Mouse (Mus musculus) heart, embryonic 12.5 days (tissue): Measurements from ENCODE around the gene Gm28053. TPM values are rescaled to one million over a fixed set of nuclear protein-coding genes. Genes with fewer than 3 reads are reported as not detected.
A peak's percentile ranks its signal among the peaks of the same experiment; 100 is the strongest.

Experiments
- ATAC-seq: fragments of 200-750 bp; cut with Nextera tagmentation; 2 replicates; pipeline ENCODE4 v1.8.0; 2017; ENCODE audit warnings: moderate TSS enrichment, moderate library complexity; ENCODE audit not compliant: insufficient number of reproducible peaks, low FRiP score
- H3K27ac ChIP-seq: fragments of 300-500 bp; sonication (generic); 2 replicates; pipeline ENCODE4 v1.5.1; 2016; ENCODE audit warnings: mild to moderate bottlenecking, moderate library complexity; ENCODE audit not compliant: poor library complexity, severe bottlenecking
- H3K27me3 ChIP-seq: fragments of 300-500 bp; sonication (generic); replicated peaks from 2 replicates; pipeline ENCODE4 v1.6.1; 2016; ENCODE audit warnings: mild to moderate bottlenecking, moderate library complexity
- H3K36me3 ChIP-seq: fragments of 300-500 bp; sonication (generic); 2 replicates; pipeline ENCODE4 v1.6.1; 2016; ENCODE audit warnings: mild to moderate bottlenecking, moderate library complexity
- H3K4me1 ChIP-seq: fragments of 300-500 bp; sonication (generic); replicated peaks from 2 replicates; pipeline ENCODE4 v1.6.1; 2016; ENCODE audit warnings: mild to moderate bottlenecking
- H3K4me2 ChIP-seq: fragments of 300-500 bp; sonication (generic); 2 replicates; pipeline ENCODE4 v1.6.1; 2016; ENCODE audit warnings: mild to moderate bottlenecking, moderate library complexity
- H3K4me3 ChIP-seq: fragments of 300-500 bp; sonication (generic); 2 replicates; pipeline ENCODE4 v1.5.1; 2016; ENCODE audit warnings: mild to moderate bottlenecking
- H3K9ac ChIP-seq: fragments of 300-500 bp; sonication (generic); 2 replicates; pipeline ENCODE4 v1.6.1; 2016; ENCODE audit warnings: mild to moderate bottlenecking, moderate library complexity
- H3K9me3 ChIP-seq: fragments of 300-500 bp; sonication (generic); replicated peaks from 2 replicates; pipeline ENCODE4 v1.6.1; 2016; ENCODE audit warnings: mild to moderate bottlenecking, moderate library complexity
- WGBS: fragments of 180-500 bp; shearing (Covaris S2); methylation state at CpG from one replicate; pipeline ENCODE4 v1.1.7; 2016; 5-methylcytosine and 5-hydroxymethylcytosine counted together
- polyA plus RNA-seq: library from polyadenylated mRNA; unstranded; fragments of >200 nt; fragmentation: Nextera tagmentation; extraction: Ambion mirVana; gene quantifications from 2 replicates; pipeline ENCODE4 v1.2.1, GENCODE M21; 2016

Gm28053 gene
- polyA plus RNA-seq, 1 experiment from 2014 or later: 3.6 TPM

DNA sequence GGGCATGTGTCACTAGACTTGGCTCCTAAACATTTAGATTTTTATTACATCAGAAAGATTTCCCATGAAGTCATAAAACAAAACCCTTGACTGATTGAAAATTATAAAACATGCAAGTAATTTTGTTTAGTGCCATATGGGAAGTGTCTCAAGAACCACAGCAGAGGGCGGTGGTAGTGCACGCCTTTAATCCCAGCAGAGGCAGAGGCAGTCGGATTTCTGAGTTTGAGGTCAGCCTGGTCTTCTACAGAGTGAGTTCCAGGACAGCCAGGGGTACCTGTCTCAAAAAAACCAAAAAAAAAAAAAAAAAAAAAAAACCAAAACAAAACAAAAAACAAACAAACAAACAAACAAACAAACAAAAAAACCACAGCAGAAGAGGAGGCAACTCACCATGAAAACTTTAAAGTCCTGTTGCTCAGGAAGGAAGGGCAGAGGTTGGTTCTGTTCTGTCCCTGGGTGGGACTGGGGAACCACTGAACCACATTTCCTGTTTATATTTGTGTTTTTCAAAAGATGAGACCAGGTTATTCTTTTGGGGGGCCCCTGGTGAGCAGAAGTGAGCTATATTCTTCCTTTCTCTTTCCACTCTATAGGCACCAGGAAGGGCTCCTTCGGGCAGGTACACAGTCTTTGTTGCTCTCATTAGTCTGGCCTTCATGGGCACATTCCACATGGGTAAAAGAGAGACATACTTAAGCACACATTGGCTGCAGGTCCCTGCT is 21.4 kb upstream of the Gm28053 start:
- Histone ChIP-seq H3K9ac (no peak overlapping the region), H3K4me2 (no peak overlapping the region), H3K4me1 (peaks cover 3% of the 10 kb centered on the region; the same call in 1 of the 2 replicates), H3K27ac (no peak overlapping the region), H3K4me3 (no peak overlapping the region), H3K9me3 (peaks cover 5% of the 10 kb centered on the region; the same call in 1 of the 2 replicates), H3K27me3 (no peaks in the 10 kb centered on the region), H3K36me3 (no peaks in the 10 kb centered on the region)
- WGBS: 80% methylated on average over 4 of the region's 4 CpGs
- ATAC-seq: no peak

GRCm38 (mm10) chr6:48697555-48697930 is 20.9 kb upstream of the Gm28053 start:
- Histone ChIP-seq H3K36me3 (peaks cover 4% of the 10 kb centered on the region; the same call in 1 of the 2 replicates), H3K9ac (no peak overlapping the region), H3K9me3 (peaks cover 5% of the 10 kb centered on the region; the same call in 1 of the 2 replicates), H3K27ac (no peak overlapping the region), H3K4me1 (peaks cover 3% of the 10 kb centered on the region; the same call in 1 of the 2 replicates), H3K4me3 (no peak overlapping the region), H3K4me2 (no peak overlapping the region), H3K27me3 (no peaks in the 10 kb centered on the region)
- WGBS: 37% methylated on average over 1 of the region's 1 CpGs
- no peak for ATAC-seq

DNA sequence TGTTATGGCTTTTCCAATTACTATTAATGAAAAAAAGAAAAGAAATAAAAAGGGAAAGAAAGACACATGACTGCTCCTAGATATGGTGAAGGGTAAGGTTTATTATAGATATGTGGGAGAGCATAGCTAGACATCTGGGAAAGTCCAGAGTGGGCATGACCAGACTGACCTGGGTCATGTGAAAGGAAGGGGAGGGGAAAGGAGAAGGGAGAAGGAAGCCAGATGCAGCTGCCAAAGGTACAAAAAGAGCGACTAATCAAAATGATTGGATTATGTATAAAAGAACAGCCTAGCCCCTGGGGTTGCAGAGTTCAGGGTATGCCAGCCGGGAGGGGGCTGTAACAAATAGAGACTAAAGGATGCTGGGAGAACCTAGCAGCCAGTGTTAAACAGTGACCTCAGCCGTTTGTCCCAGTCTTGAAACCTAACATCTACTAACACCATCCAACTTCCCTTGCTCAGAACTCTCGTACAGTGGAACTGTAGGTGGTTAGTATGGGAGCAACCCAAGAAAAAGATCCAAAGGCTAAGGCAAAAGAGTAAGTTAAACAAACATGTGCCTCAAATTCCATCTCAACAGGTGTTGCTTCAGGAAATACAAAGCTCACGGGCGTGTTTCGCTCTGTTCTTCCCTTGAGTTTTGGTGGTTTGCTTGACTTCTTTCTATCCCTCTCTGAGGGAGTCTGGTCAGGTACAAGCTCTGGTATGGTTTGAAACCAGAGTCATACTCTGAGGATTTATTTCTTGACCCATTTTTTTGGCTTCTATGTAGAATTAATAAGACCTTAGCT is 20.1 kb upstream of the Gm28053 start:
- H3K9me3 ChIP-seq: peaks cover 5% of the 10 kb centered on the region; the same call in 1 of the 2 replicates
- no peak overlapping the region for H3K9ac ChIP-seq
- no peak overlapping the region; the same call in 1 of the 2 replicates for H3K27ac ChIP-seq
- 81% methylated on average over 7 of the region's 7 CpGs for WGBS
- H3K4me1 ChIP-seq: peaks cover 3% of the 10 kb centered on the region; the same call in 1 of the 2 replicates
- no peak overlapping the region for H3K4me3 ChIP-seq
- ATAC-seq: no peak
- H3K27me3 ChIP-seq: no peaks in the 10 kb centered on the region
- peaks cover 8% of the 10 kb centered on the region; the same call in 1 of the 2 replicates for H3K36me3 ChIP-seq
- H3K4me2 ChIP-seq: no peak overlapping the region

GRCm38 (mm10) chr6:48698888-48699287 is 19.5 kb upstream of the Gm28053 start:
- H3K4me2 ChIP-seq: no peak overlapping the region
- no peaks in the 10 kb centered on the region for H3K27me3 ChIP-seq
- WGBS: 51% methylated on average over 3 of the region's 3 CpGs
- peaks cover 5% of the 10 kb centered on the region; the same call in 1 of the 2 replicates for H3K9me3 ChIP-seq
- H3K27ac ChIP-seq: 0 out of 2 replicates have a peak overlapping the region, but pooled peaks have one; percentile 12
- peaks cover 8% of the 10 kb centered on the region; the same call in 1 of the 2 replicates for H3K36me3 ChIP-seq
- ATAC-seq: no peak
- H3K4me3 ChIP-seq: no peak overlapping the region
- H3K4me1 ChIP-seq: peaks cover 3% of the 10 kb centered on the region; the same call in 1 of the 2 replicates
- H3K9ac ChIP-seq: no peak overlapping the region

GRCm38 (mm10) chr6:48700251-48701075 is 17.9 kb upstream of the Gm28053 start:
- Histone ChIP-seq H3K27me3 (no peaks in the 10 kb centered on the region), H3K9me3 (no peaks in the 10 kb centered on the region), H3K4me1 (peaks cover 3% of the 10 kb centered on the region; the same call in 1 of the 2 replicates), H3K9ac (no peak overlapping the region), H3K4me3 (no peak overlapping the region), H3K4me2 (no peak overlapping the region), H3K27ac (peak overlapping the region; percentile 80), H3K36me3 (peaks cover 8% of the 10 kb centered on the region; the same call in 1 of the 2 replicates)
- WGBS: 25% methylated on average over 5 of the region's 5 CpGs
- ATAC-seq: peak; percentile 77

GRCm38 (mm10) chr6:48702146-48702545 is 16.3 kb upstream of the Gm28053 start:
- Histone ChIP-seq H3K4me3 (no peak overlapping the region), H3K27me3 (no peaks in the 10 kb centered on the region), H3K36me3 (peaks cover 8% of the 10 kb centered on the region; the same call in 1 of the 2 replicates), H3K4me1 (peaks cover 3% of the 10 kb centered on the region; the same call in 1 of the 2 replicates), H3K4me2 (no peak overlapping the region), H3K9ac (no peak overlapping the region), H3K27ac (peak overlapping the region; percentile 74), H3K9me3 (no peaks in the 10 kb centered on the region)
- ATAC-seq: no peak
- WGBS: 77% methylated on average over 7 of the region's 7 CpGs

- no peak for ATAC-seq
- Histone ChIP-seq H3K4me3 (no peak overlapping the region), H3K27ac (peak overlapping the region; percentile 74), H3K9me3 (no peaks in the 10 kb centered on the region), H3K9ac (no peak overlapping the region), H3K4me2 (no peak overlapping the region), H3K36me3 (peaks cover 8% of the 10 kb centered on the region; the same call in 1 of the 2 replicates), H3K27me3 (no peaks in the 10 kb centered on the region), H3K4me1 (peaks cover 3% of the 10 kb centered on the region; the same call in 1 of the 2 replicates)
- WGBS: 57% methylated on average over 5 of the region's 5 CpGs
These were observed 15.8 kb upstream of the Gm28053 start for GRCm38 (mm10) chr6:48702601-48703000.

GRCm38 (mm10) chr6:48704146-48704545 is 14.3 kb upstream of the Gm28053 start:
- Histone ChIP-seq H3K9ac (no peak overlapping the region), H3K4me2 (no peak overlapping the region), H3K4me3 (no peak overlapping the region), H3K9me3 (no peaks in the 10 kb centered on the region), H3K27me3 (no peaks in the 10 kb centered on the region), H3K4me1 (peaks cover 3% of the 10 kb centered on the region; the same call in 1 of the 2 replicates), H3K36me3 (peaks cover 8% of the 10 kb centered on the region; the same call in 1 of the 2 replicates), H3K27ac (no peak overlapping the region)
- ATAC-seq: no peak

DNA sequence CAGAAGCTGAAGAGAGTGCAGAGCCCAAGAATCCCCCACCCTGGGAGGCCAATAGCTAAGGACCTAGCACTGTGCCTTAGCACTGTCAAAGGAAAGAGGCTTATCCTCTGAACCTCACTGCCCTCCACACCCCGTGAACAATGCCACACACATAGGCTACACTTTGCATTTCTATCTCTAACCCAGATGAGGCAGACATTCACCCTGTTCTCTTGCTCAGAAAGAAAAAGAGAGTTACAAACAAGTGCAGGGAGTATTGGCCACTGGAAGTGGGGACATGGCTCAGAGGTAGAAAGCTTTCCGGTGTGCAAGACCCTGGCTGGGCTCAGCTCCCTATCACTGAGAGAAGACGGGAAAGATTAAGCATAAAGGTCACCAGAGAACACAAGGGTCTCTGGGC is 12.3 kb upstream of the Gm28053 start:
- H3K4me2 ChIP-seq: peak overlapping the region; percentile 47
- no peaks in the 10 kb centered on the region for H3K27me3 ChIP-seq
- WGBS: 41% methylated on average over 3 of the region's 3 CpGs
- no peaks in the 10 kb centered on the region for H3K4me1 ChIP-seq
- H3K4me3 ChIP-seq: peak overlapping the region; percentile 19
- no peak for ATAC-seq
- H3K27ac ChIP-seq: peak overlapping the region; percentile 62
- no peak overlapping the region for H3K9ac ChIP-seq
- H3K36me3 ChIP-seq: peaks cover 8% of the 10 kb centered on the region; the same call in 1 of the 2 replicates
- no peaks in the 10 kb centered on the region for H3K9me3 ChIP-seq

- H3K4me3 ChIP-seq: no peak overlapping the region
- no peaks in the 10 kb centered on the region for H3K36me3 ChIP-seq
- ATAC-seq: no peak
- H3K4me2 ChIP-seq: no peak overlapping the region
- WGBS: 84% methylated on average over 4 of the region's 4 CpGs
- no peaks in the 10 kb centered on the region; the same call in 1 of the 2 replicates for H3K27me3 ChIP-seq
- H3K27ac ChIP-seq: no peak overlapping the region
- H3K9ac ChIP-seq: no peak overlapping the region
- peaks cover 2% of the 10 kb centered on the region; the same call in 1 of the 2 replicates for H3K4me1 ChIP-seq
- H3K9me3 ChIP-seq: no peaks in the 10 kb centered on the region
These were observed 1.9 kb downstream of the Gm28053 start for GRCm38 (mm10) chr6:48720326-48720725.
